Mouse (Mus musculus) right cerebral cortex, postnatal 25 days (tissue): ENCODE results near the gene Hipk2.

ENCODE experiments used
- DNase-seq: peaks from one replicate; pipeline ENCODE4 v3.0.0; 2022

Hipk2 gene

GRCm38 (mm10) chr6:38865805-38866204, 10.2 kb downstream of the Hipk2 start:
- DNase-seq: no peak

- DNase-seq: no peak
Observed at GRCm38 (mm10) chr6:38863595-38863994, 12.4 kb downstream of the Hipk2 start.

- no peak for DNase-seq
Observed at GRCm38 (mm10) chr6:38860301-38860700, 15.7 kb downstream of the Hipk2 start.

GRCm38 (mm10) chr6:38859819-38860218, 16.1 kb downstream of the Hipk2 start:
- no peak for DNase-seq

GRCm38 (mm10) chr6:38853561-38853992, 22.4 kb downstream of the Hipk2 start:
- DNase-seq: no peak

GRCm38 (mm10) chr6:38851740-38852139, 24.2 kb downstream of the Hipk2 start:
- DNase-seq: no peak

GRCm38 (mm10) chr6:38850715-38851259, 25.2 kb downstream of the Hipk2 start:
- no peak for DNase-seq

- DNase-seq: no peak
Observed at GRCm38 (mm10) chr6:38847958-38848910, 27.7 kb downstream of the Hipk2 start.

- DNase-seq: no peak
Observed at GRCm38 (mm10) chr6:38847447-38847846, 28.5 kb downstream of the Hipk2 start.

GRCm38 (mm10) chr6:38846330-38847195, 29.4 kb downstream of the Hipk2 start:
- no peak for DNase-seq

GRCm38 (mm10) chr6:38845876-38846275, 30.1 kb downstream of the Hipk2 start:
- no peak for DNase-seq

GRCm38 (mm10) chr6:38845117-38845516, 30.8 kb downstream of the Hipk2 start:
- no peak for DNase-seq

GRCm38 (mm10) chr6:38841551-38841950, 34.4 kb downstream of the Hipk2 start:
- no peak for DNase-seq

- no peak for DNase-seq
Observed at GRCm38 (mm10) chr6:38840780-38841179, 35.2 kb downstream of the Hipk2 start.

GRCm38 (mm10) chr6:38840380-38840779, 35.6 kb downstream of the Hipk2 start:
- DNase-seq: no peak

- DNase-seq: no peak
Observed at GRCm38 (mm10) chr6:38839891-38840290, 36.1 kb downstream of the Hipk2 start.

GRCm38 (mm10) chr6:38838061-38838460, 37.9 kb downstream of the Hipk2 start:
- DNase-seq: no peak

GRCm38 (mm10) chr6:38835217-38835616, 40.7 kb downstream of the Hipk2 start:
- no peak for DNase-seq

GRCm38 (mm10) chr6:38834727-38835126, 41.2 kb downstream of the Hipk2 start:
- DNase-seq: no peak

GRCm38 (mm10) chr6:38833721-38834120, 42.2 kb downstream of the Hipk2 start:
- DNase-seq: no peak

- no peak for DNase-seq
Observed at GRCm38 (mm10) chr6:38829452-38829851, 46.5 kb downstream of the Hipk2 start.

GRCm38 (mm10) chr6:38828211-38828610, 47.8 kb downstream of the Hipk2 start:
- no peak for DNase-seq

- no peak for DNase-seq
Observed at GRCm38 (mm10) chr6:38827435-38827834, 48.5 kb downstream of the Hipk2 start.
